Mouse (Mus musculus) kidney, postnatal 25 days (tissue): ENCODE results near the gene Stard13.
A peak's percentile ranks its signal among the peaks of the same experiment; 100 is the strongest.

ENCODE experiments used
- DNase-seq, 2 experiments: peaks; one replicate each; pipeline ENCODE4 v3.0.0; 2021; ENCODE audit warnings: mixed read lengths in 2 of 2

Stard13 gene

GRCm38 (mm10) chr5:151055426-151056090 is 178.1 kb downstream of the Stard13 start:
- DNase-seq = no peak

GRCm38 (mm10) chr5:151054743-151055114 is 178.9 kb downstream of the Stard13 start:
- DNase-seq = no peak

GRCm38 (mm10) chr5:151054100-151054742 is 179.4 kb downstream of the Stard13 start:
- DNase-seq = no peak

GRCm38 (mm10) chr5:151053190-151053589 is 180.4 kb downstream of the Stard13 start:
- no peak for DNase-seq

GRCm38 (mm10) chr5:151052331-151052730 is 181.3 kb downstream of the Stard13 start:
- DNase-seq = no peak

- DNase-seq = peak; percentile 37 to 50
These were observed 186.1 kb downstream of the Stard13 start for GRCm38 (mm10) chr5:151047488-151047887.

- DNase-seq = peak; percentile 63 to 69
These were observed 186.7 kb downstream of the Stard13 start for GRCm38 (mm10) chr5:151046917-151047316.

- no peak for DNase-seq
These were observed 187.5 kb downstream of the Stard13 start for GRCm38 (mm10) chr5:151046131-151046530.

- peak; percentile 64 to 82 for DNase-seq
These were observed 190.7 kb downstream of the Stard13 start for GRCm38 (mm10) chr5:151042911-151043310.

- DNase-seq = no peak
These were observed 195.8 kb downstream of the Stard13 start for GRCm38 (mm10) chr5:151037871-151038270.

- DNase-seq = no peak
These were observed 198.7 kb downstream of the Stard13 start for GRCm38 (mm10) chr5:151034715-151035512.

- DNase-seq = no peak
These were observed 204.7 kb downstream of the Stard13 start for GRCm38 (mm10) chr5:151028906-151029305.

GRCm38 (mm10) chr5:151027171-151027570 is 206.5 kb downstream of the Stard13 start:
- no peak for DNase-seq

- DNase-seq = no peak
These were observed 207.6 kb downstream of the Stard13 start for GRCm38 (mm10) chr5:151026069-151026468.

- DNase-seq = no peak
These were observed 209.2 kb downstream of the Stard13 start for GRCm38 (mm10) chr5:151024483-151024882.

- DNase-seq = no peak
These were observed 210.2 kb downstream of the Stard13 start for GRCm38 (mm10) chr5:151023461-151023860.

GRCm38 (mm10) chr5:151022939-151023338 is 210.7 kb downstream of the Stard13 start:
- DNase-seq = no peak

GRCm38 (mm10) chr5:151022026-151022425 is 211.6 kb downstream of the Stard13 start:
- no peak for DNase-seq

GRCm38 (mm10) chr5:151020831-151021230 is 212.8 kb downstream of the Stard13 start:
- no peak for DNase-seq

- no peak for DNase-seq
These were observed 213.4 kb downstream of the Stard13 start for GRCm38 (mm10) chr5:151020031-151020820.

- DNase-seq = no peak
These were observed 214.7 kb downstream of the Stard13 start for GRCm38 (mm10) chr5:151018959-151019358.

- no peak for DNase-seq
These were observed 215.2 kb downstream of the Stard13 start for GRCm38 (mm10) chr5:151018450-151018849.

GRCm38 (mm10) chr5:151004216-151004755 is 229.3 kb downstream of the Stard13 start:
- DNase-seq = peak; percentile 23 to 72
